Mouse (Mus musculus) 3134 (cell line): Measurements from ENCODE around the gene Fbxo47.

ENCODE experiments used
- DNase-seq: peaks from one replicate; pipeline ENCODE4 v3.0.0-alpha.2; 2011; ENCODE audit warnings: low spot score; ENCODE audit not compliant: insufficient read length; ENCODE audit errors: extremely low read depth

Fbxo47 gene

DNA sequence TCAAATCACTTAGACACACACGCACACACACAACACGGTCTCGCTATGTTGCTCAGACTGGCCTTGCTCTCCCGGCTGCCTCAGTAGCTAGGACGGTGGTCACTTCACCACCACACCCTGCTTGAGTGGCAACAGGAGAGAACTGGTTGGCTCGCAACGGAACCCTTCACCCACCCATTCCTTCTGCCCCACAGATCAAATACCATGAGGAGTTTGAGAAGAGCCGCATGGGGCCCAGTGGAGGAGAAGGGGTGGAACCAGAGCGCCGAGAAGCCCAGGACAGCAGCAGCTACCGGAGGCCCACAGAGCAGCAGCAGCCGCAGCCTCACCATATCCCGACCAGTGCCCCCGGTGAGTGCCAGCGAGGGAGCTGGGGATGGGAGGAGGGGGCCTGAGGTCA is 50.6 kb downstream of the Fbxo47 start:
- DNase-seq: no peak

DNA sequence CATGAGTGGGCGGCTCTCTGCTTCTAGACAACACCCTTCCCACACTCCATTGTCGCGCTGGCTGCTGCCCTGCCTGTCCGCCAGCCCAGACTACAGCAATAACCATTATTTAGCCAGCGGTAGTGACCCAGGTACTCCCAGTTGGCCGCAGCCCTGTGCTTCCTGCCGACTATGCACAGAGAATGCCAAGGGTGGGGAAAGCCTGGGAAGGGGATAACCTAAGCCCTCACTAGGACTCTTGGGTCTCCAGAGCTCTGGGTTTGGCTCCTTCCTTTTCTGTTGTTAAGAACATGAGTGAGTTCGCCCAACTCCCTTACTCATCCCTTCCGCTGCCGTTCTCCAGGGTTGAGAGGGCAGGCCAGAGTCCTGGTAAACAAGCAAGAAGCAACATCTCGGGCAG is 52.0 kb downstream of the Fbxo47 start:
- DNase-seq: no peak

DNA sequence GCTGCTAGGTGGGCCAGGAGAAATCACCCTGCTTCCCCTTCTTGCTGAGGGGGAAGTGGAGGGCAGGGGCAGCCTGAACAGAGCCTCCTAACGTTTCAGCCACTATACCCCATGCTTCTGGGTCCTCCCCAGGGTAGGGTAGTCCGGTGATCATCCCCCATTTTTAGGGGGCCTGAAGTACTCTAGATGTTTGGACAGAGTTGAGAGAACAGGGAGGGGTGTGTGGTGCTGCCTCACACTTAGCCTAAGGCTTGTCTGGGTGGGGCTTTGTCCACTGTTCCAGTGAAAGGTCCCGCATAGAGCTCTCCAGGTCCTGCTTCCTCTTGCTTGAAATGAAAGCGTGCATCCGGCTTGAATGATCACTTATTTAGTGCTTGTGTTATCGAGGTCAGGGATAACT is 53.5 kb downstream of the Fbxo47 start:
- DNase-seq: no peak

DNA sequence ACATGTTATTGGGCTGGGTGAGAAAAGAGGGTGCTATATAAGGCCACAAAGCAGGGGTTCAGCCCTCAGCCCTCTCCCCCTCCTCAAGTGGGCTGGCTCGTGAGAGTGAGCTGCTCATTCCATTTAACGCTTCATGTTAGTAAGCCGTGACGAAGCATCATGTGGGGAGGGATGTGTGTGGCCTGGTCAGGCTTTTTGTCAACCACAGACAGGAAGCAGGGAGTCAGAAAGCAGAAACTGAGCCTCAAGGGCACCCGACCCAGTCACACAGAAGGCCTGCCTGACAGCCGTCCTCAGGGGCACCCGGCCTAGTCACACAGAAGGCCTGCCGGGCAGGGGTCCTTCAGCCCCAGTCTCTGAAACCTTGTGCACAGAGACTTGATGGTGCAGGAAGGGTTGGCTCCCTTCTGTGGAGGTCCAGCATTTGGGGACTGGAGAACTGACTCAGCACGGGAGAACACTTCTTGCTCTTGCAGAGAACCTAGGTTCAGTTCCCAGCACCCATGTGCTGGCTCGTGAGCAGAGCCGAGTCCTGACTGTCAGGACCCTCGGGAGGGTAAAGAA is 54.0 kb downstream of the Fbxo47 start:
- peak; percentile 58 for DNase-seq

DNA sequence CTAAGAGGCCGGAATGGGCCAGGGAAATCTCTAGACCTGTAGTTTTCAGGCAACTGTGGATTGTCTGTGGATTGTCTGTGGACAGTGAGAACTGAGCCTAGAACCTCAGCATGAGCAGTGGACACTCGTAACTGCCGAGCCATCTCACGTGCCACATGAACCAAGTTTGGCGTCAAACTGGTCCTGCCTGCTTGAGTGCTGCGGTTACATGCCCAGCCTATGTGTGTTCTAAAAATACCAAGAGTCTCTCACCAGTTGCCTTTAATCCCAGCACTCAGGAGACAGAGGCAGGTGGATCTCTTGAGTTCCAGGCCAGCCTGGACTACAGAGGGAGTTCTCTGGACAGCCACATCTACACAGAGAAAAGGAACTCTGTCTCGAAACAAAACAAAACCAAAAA is 54.6 kb downstream of the Fbxo47 start:
- no peak for DNase-seq

DNA sequence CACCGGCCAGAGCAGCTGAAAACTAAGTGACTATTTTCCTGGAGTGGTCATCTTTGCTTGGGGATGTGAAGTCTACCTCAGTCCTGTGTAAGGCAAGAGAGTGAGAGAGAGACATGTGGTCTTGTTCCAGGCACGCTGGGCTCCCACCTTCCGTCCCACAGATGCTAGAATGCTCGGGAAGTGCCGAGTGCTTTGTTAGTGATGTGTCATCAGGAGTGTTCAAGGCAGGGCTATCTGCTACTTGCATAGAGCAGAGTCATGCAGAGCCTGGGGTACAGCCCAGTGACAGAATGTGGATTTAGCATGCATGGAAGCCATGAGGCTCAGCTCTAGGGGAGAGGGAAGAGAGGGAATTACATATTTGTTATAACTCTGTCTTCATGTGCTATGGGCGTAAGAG is 56.3 kb downstream of the Fbxo47 start:
- no peak for DNase-seq

DNA sequence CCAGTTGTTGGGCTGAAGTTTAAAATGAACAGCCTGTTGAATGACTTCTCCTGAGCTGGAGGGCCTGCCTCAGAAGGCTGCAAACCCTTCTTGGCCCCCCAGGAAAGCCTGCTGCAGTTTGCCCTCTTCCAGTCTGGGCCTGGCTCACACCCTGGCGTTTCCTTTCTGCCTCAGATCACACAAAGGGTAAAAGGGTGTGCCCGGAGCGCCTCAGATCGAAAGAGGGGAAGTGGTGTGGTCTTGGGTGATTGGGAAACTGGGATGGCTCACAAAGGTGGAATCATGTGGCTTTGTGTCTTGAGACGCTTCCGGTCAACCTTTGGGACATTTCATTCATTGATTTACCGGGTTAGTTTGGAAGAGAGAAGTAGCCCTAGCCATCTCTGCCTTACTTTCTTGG is 57.5 kb downstream of the Fbxo47 start:
- no peak for DNase-seq

DNA sequence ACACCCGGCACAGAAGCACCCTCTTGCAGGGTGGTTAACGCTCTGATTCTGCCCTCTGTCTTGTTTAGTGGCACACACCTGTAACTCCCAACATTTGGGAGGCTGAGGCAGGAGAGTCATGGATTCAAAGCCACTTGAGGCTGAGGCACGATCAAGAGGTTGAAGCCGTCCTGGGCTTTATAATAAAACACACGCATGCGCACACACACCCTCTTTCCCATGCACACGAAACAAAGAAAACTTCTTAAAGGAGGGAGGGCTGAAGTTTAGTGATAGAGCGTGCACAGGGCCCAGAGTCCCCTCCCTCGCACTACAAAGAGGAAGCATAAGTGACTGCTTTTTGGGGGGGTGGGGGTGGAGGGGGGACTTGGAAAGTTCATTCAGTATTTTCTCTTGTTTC is 58.0 kb downstream of the Fbxo47 start:
- DNase-seq: no peak

DNA sequence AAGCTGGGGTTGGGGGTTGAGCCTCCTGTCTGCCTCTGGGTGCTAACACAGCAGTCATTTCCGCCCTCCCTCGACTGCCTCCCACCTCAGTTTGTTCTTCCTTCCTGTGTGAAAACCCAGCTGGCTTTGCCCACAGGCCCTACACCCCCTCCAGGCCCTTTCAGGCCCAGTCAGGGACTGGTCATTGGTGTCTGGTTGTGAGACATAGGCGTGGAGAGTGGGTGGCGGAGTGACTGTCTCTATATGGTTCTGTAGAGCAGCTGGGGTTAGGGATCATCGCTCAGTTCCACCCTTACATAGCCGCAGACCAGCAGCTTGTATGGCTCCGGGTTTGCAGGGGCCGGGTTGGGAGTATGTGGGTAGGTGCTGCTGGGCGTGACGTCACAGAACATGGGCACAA is 58.7 kb downstream of the Fbxo47 start:
- DNase-seq: no peak

DNA sequence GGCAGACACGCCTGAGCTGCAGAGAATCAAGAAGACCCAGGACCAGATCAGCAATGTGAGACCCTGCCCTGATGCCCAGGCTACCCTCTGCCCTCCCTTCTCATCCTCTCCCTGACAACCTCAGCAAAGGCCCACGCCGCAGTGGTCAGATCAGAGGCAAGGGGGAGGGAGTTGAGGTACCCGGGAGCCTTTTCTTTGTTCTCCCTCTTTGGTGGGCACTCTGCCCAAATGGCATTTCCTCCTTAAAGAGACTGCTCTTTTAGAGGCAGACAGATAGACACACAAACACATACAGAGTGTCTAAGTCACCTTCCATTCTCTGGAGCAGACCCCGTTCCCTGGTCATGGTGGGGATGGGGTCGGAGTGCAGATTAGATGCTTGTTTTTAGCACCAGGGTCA is 59.1 kb downstream of the Fbxo47 start:
- DNase-seq: no peak

DNA sequence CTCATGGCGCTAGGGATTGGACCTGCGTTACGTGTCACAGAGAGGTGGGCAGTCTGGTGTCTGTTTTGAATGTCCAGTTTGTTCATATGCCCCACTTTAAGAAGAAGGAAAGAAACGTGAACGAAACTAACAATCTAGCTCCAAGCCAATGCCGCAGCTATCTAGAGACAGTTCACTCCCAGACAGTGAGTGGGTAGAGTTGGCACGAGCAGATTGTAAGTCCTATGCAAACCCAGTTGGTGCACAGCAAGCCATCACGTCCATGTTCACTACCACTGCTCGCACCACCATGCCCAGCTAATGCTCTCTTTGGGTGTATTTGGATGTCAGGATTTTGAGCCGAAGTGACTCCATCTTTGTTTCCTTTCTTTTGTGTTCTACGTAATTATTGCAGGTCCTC is 59.8 kb downstream of the Fbxo47 start:
- no peak for DNase-seq

DNA sequence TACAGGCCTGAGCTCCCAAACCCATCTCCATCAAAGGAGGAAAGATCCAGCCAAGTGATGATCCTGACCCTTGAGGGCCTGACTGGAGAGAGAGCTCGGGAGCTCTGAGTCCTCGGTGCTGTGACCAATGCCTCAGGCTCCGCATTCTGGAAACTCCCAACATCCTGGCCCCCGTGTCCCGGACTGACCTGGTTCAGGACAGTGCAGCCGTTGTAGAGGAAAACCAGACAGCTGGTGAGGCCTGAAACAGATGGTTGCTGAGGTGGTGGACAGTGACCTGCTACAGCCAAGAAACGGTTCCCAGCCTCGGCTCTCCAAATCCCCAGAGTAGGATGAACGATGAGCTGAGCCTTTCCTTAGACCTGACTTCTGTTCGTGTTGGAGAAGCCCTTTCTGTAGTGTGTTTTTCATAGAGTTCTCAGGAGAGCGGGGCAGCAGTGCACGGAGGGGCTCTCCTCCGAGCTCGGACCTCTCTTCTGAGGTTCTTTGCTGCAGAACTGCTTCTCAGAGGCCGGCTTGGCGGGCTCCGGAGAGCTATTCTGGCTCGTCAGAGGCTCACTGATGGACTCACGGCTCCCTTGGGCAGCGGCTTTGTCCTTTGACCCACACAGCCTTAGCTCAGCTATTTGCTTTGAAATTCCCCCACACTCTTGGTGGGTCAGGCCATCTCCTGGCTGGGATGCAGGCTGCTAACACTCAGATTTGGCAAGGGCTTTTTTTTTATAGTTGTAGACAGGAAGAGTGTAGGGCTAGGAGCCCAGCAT is 60.9 kb downstream of the Fbxo47 start:
- no peak for DNase-seq

DNA sequence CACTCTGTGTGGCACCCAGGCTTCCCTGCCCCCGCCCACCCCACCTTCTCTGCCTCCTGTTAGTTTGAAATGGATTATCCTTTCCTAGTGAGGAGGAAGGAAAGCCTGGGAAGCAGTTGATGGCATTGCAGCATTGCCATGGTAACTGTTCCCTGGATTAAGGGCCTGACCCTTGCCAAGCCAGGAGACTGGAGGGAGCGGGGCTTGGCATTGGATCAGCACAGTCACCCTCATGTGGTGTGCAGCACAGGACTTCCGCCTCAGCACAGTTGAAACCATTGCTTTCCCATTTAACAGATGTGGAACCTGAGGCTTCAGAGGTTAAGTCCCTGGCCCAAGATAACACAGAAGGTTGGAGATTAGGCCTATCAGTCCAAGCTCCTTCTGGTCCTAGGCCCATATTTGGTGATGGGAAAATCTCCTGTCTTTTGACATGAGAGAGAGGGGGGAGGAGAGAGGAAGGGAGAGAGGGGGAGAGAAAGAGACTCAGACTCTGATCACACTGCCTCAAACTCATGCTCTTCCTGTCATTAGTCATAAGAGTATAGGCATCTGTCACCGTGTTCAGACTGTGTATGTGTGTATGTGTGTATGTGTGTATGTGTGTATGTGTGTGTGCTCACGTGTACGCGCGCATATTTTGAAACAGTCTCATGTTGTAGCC is 62.4 kb downstream of the Fbxo47 start:
- peak; percentile 71 for DNase-seq

DNA sequence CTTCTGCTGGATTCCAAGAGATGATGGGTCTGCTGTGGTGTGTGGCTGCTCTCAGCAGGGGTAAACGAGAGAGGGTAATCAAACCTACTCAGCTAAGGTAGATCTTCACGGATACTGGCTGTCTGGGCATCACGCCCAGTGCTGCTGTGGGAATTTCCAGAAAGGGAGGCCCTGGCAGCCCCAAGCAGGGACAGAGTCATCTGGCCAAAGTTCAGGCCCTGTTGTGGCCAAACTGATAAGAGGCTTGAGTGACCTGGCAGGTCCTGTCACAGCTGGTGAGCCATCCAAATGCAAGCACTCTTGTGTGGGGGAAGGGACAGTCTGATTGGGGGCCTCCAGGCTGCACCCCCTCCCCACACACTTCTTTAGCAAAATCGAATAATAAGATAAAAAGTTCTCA is 63.1 kb downstream of the Fbxo47 start:
- peak; percentile 67 for DNase-seq

DNA sequence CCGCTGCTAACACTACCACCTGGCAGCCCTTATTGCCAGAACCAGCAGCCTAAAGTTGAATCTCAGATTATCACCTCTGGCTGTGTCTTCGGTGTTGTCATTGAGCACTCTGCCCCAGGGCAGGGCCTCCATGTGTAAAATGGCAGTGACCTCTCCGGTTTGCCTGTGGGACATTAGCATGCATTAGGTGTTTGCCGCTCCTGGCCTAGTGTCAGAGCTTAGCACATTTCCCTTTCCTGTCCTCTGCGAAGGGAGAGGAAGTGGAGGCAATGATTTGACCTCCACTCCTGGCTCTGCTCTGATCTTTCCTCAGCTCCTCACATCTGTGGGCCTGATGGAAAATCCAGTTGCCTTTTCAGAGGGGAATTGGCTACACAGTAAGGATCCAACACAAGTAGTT is 64.0 kb downstream of the Fbxo47 start:
- no peak for DNase-seq

DNA sequence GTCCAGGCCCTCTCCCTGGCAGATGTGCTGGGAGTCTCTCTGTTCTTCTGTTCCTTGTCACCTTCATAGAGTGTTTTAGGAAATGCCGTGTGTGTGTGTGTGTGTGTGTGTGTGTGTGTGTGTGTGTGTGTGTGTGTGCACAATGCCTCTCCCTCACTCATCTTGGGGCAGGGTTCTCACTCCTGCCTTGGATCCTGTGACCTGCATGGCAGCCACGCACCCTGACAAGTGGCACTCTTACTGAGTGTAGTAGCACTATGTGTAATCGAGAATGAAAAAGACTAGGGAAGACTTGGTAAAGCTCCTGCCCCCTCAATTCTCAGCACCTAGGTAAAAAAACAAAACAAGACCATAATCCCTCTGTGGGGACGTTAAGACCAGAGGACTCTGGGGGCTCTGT is 64.9 kb downstream of the Fbxo47 start:
- no peak for DNase-seq

DNA sequence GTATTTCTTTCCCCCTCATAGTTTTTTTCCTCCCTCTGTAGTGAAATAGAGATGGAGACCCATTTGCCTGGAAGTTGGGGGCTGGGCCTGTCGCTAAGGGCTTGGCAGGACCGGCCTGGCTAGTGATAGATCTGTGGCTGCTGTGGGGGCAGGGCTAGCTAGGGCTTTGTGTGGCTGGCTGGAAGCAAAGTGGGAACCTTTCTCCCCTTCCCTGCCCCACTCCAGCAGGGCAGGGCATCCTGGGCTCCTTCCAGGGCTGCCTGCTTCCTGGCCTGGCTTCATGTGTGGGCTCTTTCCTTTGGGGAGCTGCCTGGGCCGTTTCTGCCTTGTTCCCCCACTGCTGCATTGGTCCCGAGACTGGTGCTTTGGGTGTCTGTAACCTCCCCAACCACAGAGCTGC is 65.4 kb downstream of the Fbxo47 start:
- no peak for DNase-seq

DNA sequence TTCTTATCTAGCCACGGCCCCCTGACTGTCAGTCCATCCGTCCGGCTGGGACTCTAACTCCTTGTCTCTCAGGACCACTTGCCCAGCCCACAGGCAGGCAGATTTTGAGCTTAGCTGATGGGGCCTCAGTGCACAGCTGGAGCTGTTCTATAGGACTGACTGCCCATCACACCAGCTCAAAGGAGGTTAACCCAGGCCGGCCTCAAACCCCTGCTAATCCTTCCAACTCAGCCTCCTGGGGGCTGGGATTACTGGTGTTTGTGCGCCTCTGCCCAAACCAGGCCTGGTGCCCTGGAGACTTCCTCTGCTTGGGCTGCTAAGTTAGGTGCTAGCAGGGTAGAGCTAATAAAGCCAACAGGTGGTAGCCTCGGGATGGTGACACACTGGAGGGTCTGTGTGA is 66.0 kb downstream of the Fbxo47 start:
- DNase-seq: no peak

DNA sequence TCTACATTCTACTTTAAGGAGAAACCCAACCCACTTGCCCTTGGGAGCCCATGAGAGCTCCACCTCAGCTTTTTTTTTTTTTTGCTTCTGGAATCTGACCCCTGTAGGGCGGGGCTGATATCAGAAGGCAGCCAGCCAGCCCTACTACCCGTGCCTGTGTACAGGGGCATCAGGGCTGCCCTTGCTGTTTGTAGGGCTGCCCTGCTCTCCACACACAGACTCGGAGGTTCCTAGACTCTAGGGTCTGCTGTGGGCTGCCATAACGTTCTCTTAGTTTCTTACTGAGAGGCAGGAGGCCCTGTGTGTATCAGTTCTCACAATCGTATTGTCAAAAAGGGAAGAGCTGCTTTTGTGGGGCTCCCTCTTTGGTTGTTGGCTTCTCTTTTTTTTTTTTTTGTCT is 66.6 kb downstream of the Fbxo47 start:
- no peak for DNase-seq

DNA sequence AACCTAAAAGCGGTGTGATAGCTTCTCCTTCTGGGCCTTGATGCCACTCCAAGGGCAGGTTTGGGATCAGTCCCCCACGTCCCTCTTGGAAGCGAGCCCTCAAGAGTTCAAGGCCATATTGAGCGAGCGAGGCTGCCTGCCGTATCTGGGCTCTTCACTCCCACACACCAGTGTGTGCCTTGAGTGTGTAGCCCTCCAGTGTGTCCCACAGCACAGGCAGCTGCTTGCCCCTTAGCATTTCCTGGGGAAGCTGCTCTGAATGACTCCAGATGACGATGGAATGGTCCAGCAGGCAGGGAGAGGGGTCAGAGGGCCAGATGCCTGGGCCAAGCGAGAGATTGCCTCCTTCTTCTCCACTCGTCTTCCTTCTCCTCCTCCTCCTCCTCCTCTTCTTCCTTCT is 67.0 kb downstream of the Fbxo47 start:
- DNase-seq: no peak

DNA sequence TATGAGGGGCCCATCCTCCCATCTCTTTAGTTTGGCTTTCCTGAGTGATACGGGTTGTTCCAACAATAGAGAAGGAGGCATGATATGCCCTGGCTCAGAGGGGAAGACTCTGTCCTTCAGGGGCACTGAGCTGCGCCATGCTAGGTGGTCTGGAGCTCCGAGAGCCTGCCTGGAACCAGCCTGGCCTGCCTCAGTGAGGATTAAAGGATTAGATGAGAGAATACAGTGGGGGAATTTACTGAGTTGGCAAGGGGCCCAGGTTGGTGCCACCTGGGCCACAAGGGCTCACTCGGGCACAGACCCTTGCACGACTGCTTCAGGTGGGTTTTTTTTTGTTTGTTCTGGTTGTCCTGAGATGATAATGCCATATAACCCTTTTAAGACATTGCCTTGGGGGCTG is 67.8 kb downstream of the Fbxo47 start:
- DNase-seq: no peak

DNA sequence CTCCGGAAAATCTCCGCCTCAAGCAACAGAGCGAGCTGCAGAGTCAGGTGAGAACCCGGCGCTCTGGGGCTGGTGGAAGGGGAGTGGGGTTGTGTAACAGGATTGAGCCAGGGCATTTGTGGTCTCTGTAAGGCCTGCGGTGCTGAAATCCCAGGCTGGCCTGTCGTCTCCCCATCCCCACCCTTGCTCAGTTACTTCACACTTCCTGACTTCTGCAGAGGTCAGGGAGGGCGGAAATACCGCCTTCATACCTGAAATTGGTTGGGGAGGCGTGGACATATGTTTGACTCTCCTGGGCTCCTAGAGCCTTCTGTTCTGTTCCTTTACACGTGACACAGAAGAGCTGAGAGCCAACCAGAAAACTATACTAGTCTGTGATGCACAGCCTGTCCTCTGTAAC is 68.2 kb downstream of the Fbxo47 start:
- no peak for DNase-seq
